Mouse (Mus musculus) liver, adult (tissue): Measurements from ENCODE around the gene Kirrel3.

Experiments used
- GATA4 ChIP-seq: IDR thresholded peaks from 2 replicates; pipeline ENCODE4 v1.6.1; 2014; ENCODE audit warnings: mild to moderate bottlenecking, low read length; ENCODE audit not compliant: insufficient replicate concordance

The Kirrel3 gene

GRCm38 (mm10) chr9:34883122-34883521, 397.4 kb downstream of the Kirrel3 start:
- TF ChIP-seq GATA4, result no peak

GRCm38 (mm10) chr9:34884325-34884724, 398.6 kb downstream of the Kirrel3 start:
- TF ChIP-seq GATA4, result no peak

- no peak for TF ChIP-seq GATA4
These were observed 399.2 kb downstream of the Kirrel3 start for GRCm38 (mm10) chr9:34884942-34885341.

- no peak for TF ChIP-seq GATA4
These were observed 401.1 kb downstream of the Kirrel3 start for GRCm38 (mm10) chr9:34886746-34887145.

- no peak for TF ChIP-seq GATA4
These were observed 401.5 kb downstream of the Kirrel3 start for GRCm38 (mm10) chr9:34887196-34887595.

GRCm38 (mm10) chr9:34888298-34888697, 402.6 kb downstream of the Kirrel3 start:
- no peak for TF ChIP-seq GATA4

- TF ChIP-seq GATA4, result no peak
These were observed 415.5 kb downstream of the Kirrel3 start for GRCm38 (mm10) chr9:34901216-34901615.

- TF ChIP-seq GATA4, result no peak
These were observed 416.2 kb downstream of the Kirrel3 start for GRCm38 (mm10) chr9:34901888-34902287.

- TF ChIP-seq GATA4, result no peak
These were observed 419.5 kb downstream of the Kirrel3 start for GRCm38 (mm10) chr9:34905164-34905563.

GRCm38 (mm10) chr9:34908040-34908439, 422.3 kb downstream of the Kirrel3 start:
- no peak for TF ChIP-seq GATA4

- no peak for TF ChIP-seq GATA4
These were observed 426.1 kb downstream of the Kirrel3 start for GRCm38 (mm10) chr9:34911838-34912237.

- TF ChIP-seq GATA4, result no peak
These were observed 426.7 kb downstream of the Kirrel3 start for GRCm38 (mm10) chr9:34912273-34912972.

GRCm38 (mm10) chr9:34912996-34913395, 427.3 kb downstream of the Kirrel3 start:
- no peak for TF ChIP-seq GATA4

- TF ChIP-seq GATA4, result no peak
These were observed 433.3 kb downstream of the Kirrel3 start for GRCm38 (mm10) chr9:34918976-34919375.

GRCm38 (mm10) chr9:34920116-34920515, 434.4 kb downstream of the Kirrel3 start:
- no peak for TF ChIP-seq GATA4

- TF ChIP-seq GATA4, result no peak
These were observed 436.2 kb downstream of the Kirrel3 start for GRCm38 (mm10) chr9:34921941-34922340.

- TF ChIP-seq GATA4, result no peak
These were observed 437.0 kb downstream of the Kirrel3 start for GRCm38 (mm10) chr9:34922716-34923115.
